Comparison of ENCODE assay signal across 9 mouse cellular contexts in genomic region chr12:4523688-4524298, GRCm38 (mm10). TPM values are rescaled to one million over a fixed set of nuclear protein-coding genes. Genes with fewer than 3 reads are reported as not detected.
DNase-seq lines count a peak whose midpoint lies in the region; ATAC-seq and TF ChIP-seq lines count a peak whose summit lies in the region.
"Had no signal": no experiment of that assay in that cellular context is flagged by ENCODE, and none has a peak within 500 bp of the region (broad histone marks: within the 10 kb centered on the region; RNA-seq: fewer than 3 reads in every experiment).

No protein-coding gene starts in this region.

- ATAC-seq in hindbrain, embryonic 16.5 days = peak; percentile 79

- peak overlapping the region; percentile 17 for H3K4me2 ChIP-seq in hindbrain, embryonic 16.5 days (ENCODE audit: low read length)

- TF ChIP-seq POLR2A in olfactory bulb, adult 2 months (IDR thresholded peaks at IDR 0.05; ENCODE audit: insufficient read depth, low read depth, low read length) = no peak

- peaks cover 17% of the 10 kb centered on the region for H3K27me3 ChIP-seq in forebrain, embryonic 10.5 days (ENCODE audit: poor library complexity, severe bottlenecking)
- no peaks in the 10 kb centered on the region for H3K27me3 ChIP-seq in hindbrain, embryonic 16.5 days (replicated peaks; ENCODE audit: control insufficient read depth, insufficient read depth, low read length)

- TF ChIP-seq CTCF in layer of hippocampus, adult 2 months (conservative IDR thresholded peaks at IDR 0.05) = no peak
- no peak for TF ChIP-seq CTCF in olfactory bulb, adult 2 months (IDR thresholded peaks at IDR 0.05; ENCODE audit: insufficient read depth, low read depth, low read length)

- H3K4me3 ChIP-seq in layer of hippocampus, adult 2 months = no peak overlapping the region
- H3K4me3 ChIP-seq in forebrain, embryonic 10.5 days = peak overlapping the region; percentile 31
- no peak overlapping the region for H3K4me3 ChIP-seq in hindbrain, embryonic 16.5 days (ENCODE audit: low read length)
- H3K4me3 ChIP-seq in olfactory bulb, adult 2 months (ENCODE audit: insufficient read depth, low read depth, low read length) = no peak overlapping the region

- H3K9ac ChIP-seq in hindbrain, embryonic 16.5 days (ENCODE audit: low read depth, low read length) = peak overlapping the region; percentile 38

- WGBS in forebrain, embryonic 10.5 days = 7% methylated on average over 9 of the region's 9 CpGs
- 13% methylated on average over 9 of the region's 9 CpGs for WGBS in hindbrain, embryonic 16.5 days
- WGBS in olfactory bulb, adult 2 months = 20% methylated on average over 9 of the region's 9 CpGs

- DNase-seq in layer of hippocampus, adult 2 months (ENCODE audit: low spot score in 2 of 2) = no peak
- DNase-seq in layer of hippocampus, postnatal 36 days = no peak
- peak; percentile 27 for DNase-seq in forebrain, embryonic 10.5 days (ENCODE audit: extremely low spot score, low spot score)
- no peak for DNase-seq in ovary, postnatal 14 days (ENCODE audit: low spot score)
- DNase-seq in gastrocnemius, postnatal 4 days (ENCODE audit: low spot score in 2 of 2) = no peak
- DNase-seq in layer of hippocampus, adult 8-10 months (ENCODE audit: low spot score in 2 of 2) = no peak

- H3K27ac ChIP-seq in layer of hippocampus, adult 2 months = peak overlapping the region; percentile 81
- peak overlapping the region; percentile 84 for H3K27ac ChIP-seq in forebrain, embryonic 10.5 days
- H3K27ac ChIP-seq in hindbrain, embryonic 16.5 days (ENCODE audit: low read depth, low read length) = peak overlapping the region; percentile 72
- peak overlapping the region; percentile 34 for H3K27ac ChIP-seq in olfactory bulb, adult 2 months (ENCODE audit: insufficient read depth, low read depth, low read length)
- H3K27ac ChIP-seq: macrophage had no signal

- H3K36me3 ChIP-seq in forebrain, embryonic 10.5 days (replicated peaks) = no peaks in the 10 kb centered on the region
- H3K36me3 ChIP-seq in hindbrain, embryonic 16.5 days (ENCODE audit: control insufficient read depth, insufficient read depth, low read length) = no peaks in the 10 kb centered on the region

- peaks cover 31% of the 10 kb centered on the region for H3K4me1 ChIP-seq in forebrain, embryonic 10.5 days
- H3K4me1 ChIP-seq in hindbrain, embryonic 16.5 days (ENCODE audit: control insufficient read depth, insufficient read depth, low read depth, low read length) = peaks cover 18% of the 10 kb centered on the region
- H3K4me1 ChIP-seq in olfactory bulb, adult 2 months (ENCODE audit: control insufficient read depth, insufficient read depth, low read length) = peaks cover 14% of the 10 kb centered on the region

- H3K9me3 ChIP-seq in forebrain, embryonic 10.5 days = no peaks in the 10 kb centered on the region
- no peaks in the 10 kb centered on the region for H3K9me3 ChIP-seq in hindbrain, embryonic 16.5 days (ENCODE audit: control insufficient read depth, low read length)

RNA-seq across cellular contexts. Expression of gene Ncoa1, which starts 46.8 kb away (rescaled TPM):
- total RNA-seq in layer of hippocampus, adult 2 months (2021) = 100 to 1,000 TPM; 142 to 146 TPM
- total RNA-seq in layer of hippocampus, postnatal 36 days (2021) = 100 to 1,000 TPM; 128 to 142 TPM
- 2.8 and 3.0 TPM in 2 replicates for polyA plus RNA-seq in forebrain, embryonic 10.5 days (2016; fragmentation: Nextera tagmentation; extraction: Ambion mirVana)
- 11.5 and 12.4 TPM in 2 replicates for polyA plus RNA-seq in hindbrain, embryonic 16.5 days (2015; fragmentation: Nextera tagmentation; extraction: Ambion mirVana)
- not detected in 2 replicates for polyA plus RNA-seq in olfactory bulb, adult 2 months (2012; ENCODE audit: insufficient read depth, insufficient read length, low replicate concordance, missing spikeins)
- total RNA-seq in gastrocnemius, postnatal 4 days (2021) = 10 to 100 TPM; 51.1 to 52.3 TPM
- 100 to 1,000 TPM; 116 to 149 (median 137) TPM for total RNA-seq in layer of hippocampus, adult 8-10 months (2022)

Comparison
In these comparisons a context has a peak if more than half of its experiments do, and no peak if none do; other contexts are left out.
1. H3K27ac ChIP-seq: peak in every context shown above with its lines; median percentile 84 in forebrain, embryonic 10.5 days; 81 in layer of hippocampus, adult 2 months; 72 in hindbrain, embryonic 16.5 days; 34 in olfactory bulb, adult 2 months.